Mouse (Mus musculus) left cerebral cortex, adult 2 months (tissue): ENCODE measurements around the gene Tox2. TPM values are rescaled to one million over a fixed set of nuclear protein-coding genes. Genes with fewer than 3 reads are reported as not detected.

Experiments used
- DNase-seq, 2 experiments: peaks; one replicate each; pipeline ENCODE4 v3.0.0; 2021 to 2022; ENCODE audit warnings: low spot score in 2 of 2, mixed read lengths in 1 of 2; ENCODE audit errors: extremely low spot score in 1 of 2
- H3K27ac ChIP-seq: fragments of 200-600 bp; 2 replicates; pipeline ENCODE4 v1.8.1; 2022
- H3K4me3 ChIP-seq: fragments of 200-600 bp; 2 replicates; pipeline ENCODE4 v1.8.1; 2022
- CTCF ChIP-seq: fragments of 200-600 bp; IDR thresholded peaks from 2 replicates; pipeline ENCODE4 v1.8.1; 2022; ENCODE audit warnings: antibody characterized with exemption, mild to moderate bottlenecking, moderate library complexity
- intact Hi-C: fragments of 180-260 bp; cut with DNase I; formaldehyde crosslinking; loops from one replicate; pipeline ENCODE4 v1.15.1; 2025
- total RNA-seq, 2 experiments: library from RNA; stranded (reverse); gene quantifications; 2 replicates each; pipeline ENCODE4 v1.2.3; 2021

Tox2 gene
- total RNA-seq, 2 experiments from 2014 or later: 27.8 to 28.4 TPM

DNA sequence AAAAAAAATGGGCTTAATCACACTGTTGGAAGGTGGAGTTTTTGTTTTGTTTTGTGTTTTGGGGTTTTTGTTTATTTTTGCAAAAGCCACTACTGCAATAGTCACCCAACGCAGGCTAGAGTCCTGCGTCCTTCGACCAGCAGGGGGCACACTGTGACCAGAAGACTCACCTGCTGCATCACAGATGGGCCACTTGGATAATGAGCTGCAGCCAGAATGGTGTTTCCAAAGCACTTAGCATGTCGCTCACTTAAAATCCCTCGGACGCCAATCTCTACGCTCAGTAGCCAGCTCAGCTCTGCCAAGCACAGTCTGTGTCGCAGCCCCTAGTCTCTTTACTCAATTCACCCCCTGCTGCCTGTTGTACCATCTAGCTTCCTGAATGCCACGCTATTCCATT lies 137.3 kb downstream of the Tox2 start:
- H3K27ac ChIP-seq: no peak overlapping the region
- peak; percentile 42 to 63 for DNase-seq
- peak; percentile 75 for TF ChIP-seq CTCF
- H3K4me3 ChIP-seq: no peak overlapping the region
- intact Hi-C loops: loop anchor here (1.0 kb wide), 1 partner anchor 61 kb away; no protein-coding TSS in a partner anchor

DNA sequence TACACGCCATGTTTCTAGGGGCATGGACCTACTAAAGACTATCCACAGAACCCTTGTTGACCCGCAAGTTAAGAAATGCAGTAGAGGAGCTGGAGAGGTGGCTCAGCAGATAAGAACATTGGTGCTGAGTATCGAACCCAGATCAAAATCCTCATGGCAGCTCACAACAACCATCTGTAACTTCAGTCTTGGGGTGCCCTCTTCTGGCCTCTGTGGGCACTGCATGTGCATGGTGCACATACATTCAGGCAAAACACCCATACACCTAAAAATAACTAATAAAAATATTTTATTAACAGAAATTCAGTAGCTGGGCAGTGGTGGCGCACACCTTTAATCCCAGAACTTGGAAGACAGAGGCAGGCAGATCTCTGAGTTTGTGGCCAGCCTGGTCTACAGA lies 140.7 kb downstream of the Tox2 start:
- DNase-seq: no peak
- no peak overlapping the region for H3K4me3 ChIP-seq
- TF ChIP-seq CTCF: peak; percentile 58
- intact Hi-C loops: no loop called here
- no peak overlapping the region for H3K27ac ChIP-seq

DNA sequence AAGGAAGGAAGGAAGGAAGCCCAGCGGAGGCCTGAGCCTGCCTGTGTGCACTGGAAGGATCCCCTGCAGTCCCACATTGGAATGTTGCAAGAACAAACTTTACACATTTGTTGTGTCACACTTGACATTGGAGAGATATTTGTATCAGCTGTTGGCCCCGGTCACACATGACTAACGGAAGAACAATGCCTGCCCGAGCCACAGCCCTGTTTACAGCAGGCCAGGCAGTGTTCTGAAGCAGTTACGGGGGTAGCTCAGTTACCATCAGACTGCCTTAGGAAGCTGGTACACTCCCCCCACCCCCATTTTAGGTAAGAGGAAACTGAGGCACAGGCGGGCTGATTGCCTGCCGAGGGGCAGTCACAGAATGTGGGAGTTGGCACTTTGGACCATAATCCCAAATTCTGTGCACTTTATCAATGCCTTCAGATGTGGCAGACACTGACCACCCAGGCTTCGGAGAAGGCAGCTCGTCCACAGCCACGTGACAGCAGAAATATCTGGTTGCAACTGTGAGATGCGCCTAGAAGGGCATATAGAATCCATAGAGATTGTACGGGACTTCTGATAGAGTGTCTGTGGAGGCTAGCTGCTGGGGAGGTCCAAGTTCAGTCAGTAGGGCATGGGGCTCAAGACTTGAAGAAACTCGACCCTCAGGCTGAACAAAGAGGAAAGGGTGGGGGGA lies 142.2 kb downstream of the Tox2 start:
- no peak for TF ChIP-seq CTCF
- DNase-seq: no peak
- Histone ChIP-seq H3K27ac (no peak overlapping the region), H3K4me3 (no peak overlapping the region)
- intact Hi-C loops: no loop called here

DNA sequence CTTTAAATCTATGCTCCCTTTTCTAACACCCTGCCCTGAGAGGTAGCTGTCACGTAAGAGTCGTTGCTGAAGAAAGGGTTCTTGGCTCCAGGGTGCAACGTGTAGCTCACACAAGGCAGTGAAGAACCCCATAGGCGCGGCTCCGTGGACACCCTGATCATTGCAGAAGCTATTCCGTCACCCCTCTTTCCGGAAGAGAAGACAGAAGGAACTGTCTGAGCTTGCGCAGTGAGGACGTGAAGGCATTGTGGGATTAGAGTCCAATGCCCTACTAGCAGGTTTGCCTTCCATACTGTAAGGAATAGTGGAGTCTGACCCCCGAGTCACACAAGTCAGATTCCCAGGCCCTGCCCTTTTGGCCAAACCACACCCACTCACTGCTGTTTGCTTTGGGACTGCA lies 143.6 kb downstream of the Tox2 start:
- DNase-seq: no peak
- TF ChIP-seq CTCF: no peak
- H3K27ac ChIP-seq: no peak overlapping the region
- H3K4me3 ChIP-seq: no peak overlapping the region
- intact Hi-C loops: no loop called here

DNA sequence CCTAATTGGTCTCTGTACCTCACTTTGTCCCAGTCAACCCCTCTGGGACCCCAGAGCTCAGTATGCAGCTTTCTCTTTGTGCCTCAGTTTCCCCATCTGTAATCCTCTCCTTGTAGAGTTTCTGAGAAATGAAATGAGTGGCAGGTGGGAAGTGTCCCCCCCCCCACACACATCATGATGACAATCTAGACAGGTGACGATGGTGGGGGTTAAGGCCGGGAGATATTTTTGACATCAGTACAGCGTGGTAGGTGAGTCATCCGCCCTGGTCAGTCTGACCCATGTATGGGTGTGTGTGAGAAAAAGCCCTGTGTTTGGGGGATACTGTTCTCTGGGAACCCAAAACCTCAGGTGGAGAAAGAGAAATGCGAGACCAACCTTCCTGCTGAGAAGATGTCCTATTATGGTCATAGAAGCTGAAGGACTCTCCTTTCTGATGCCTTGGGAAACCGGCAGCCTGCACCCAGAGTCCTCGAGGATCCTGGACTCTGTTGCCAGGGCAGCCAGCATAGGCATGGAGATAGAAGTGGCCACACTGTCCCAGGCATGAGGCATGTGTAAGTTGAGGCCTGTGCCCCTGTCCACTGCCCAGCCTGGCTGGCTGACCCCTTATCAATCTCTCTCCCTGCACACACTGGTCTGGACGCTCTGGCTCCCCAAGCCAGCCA lies 144.7 kb downstream of the Tox2 start:
- H3K27ac ChIP-seq: no peak overlapping the region
- DNase-seq: no peak
- no peak overlapping the region for H3K4me3 ChIP-seq
- intact Hi-C loops: no loop called here
- TF ChIP-seq CTCF: no peak

DNA sequence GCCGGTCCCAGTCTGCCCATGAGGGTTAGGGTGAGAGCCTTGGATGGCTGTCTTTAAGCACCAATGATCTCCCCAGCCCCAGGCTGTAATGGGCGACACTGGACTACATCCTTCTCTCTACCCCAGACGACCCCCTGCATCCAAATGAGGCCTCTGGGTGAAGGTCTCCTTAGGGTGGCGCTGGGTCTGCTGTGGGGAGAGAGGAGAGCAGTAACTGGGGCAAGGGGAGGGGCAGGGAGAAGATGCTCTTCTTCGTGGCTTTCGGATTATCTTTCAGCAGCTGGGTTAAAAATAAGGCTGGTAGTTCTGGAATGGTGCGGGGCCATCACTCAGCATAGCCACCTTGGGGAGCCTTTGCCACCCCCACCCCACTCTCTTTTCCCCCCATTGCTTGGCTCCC lies 145.8 kb downstream of the Tox2 start:
- no peak for DNase-seq
- intact Hi-C loops: no loop called here
- no peak overlapping the region for H3K4me3 ChIP-seq

DNA sequence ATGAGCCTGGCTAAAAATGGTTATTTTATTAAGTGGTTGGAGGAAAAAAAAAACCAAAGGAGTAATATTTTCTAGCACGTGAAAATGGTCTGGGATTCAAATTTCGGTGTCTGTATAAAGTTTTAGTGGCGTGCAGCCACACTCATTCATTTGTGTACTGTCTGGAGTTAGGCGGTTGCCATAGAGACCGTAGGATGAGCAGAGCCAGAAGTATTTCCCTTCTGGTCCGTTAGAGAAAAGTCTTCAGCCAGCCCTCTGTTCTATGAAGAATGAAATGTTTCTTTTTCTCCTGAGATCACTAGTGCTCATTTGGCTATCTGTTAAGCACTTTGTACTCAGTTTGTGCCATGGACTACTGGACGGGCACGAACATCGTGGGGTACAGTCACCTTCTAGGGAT lies 146.5 kb downstream of the Tox2 start:
- H3K27ac ChIP-seq: no peak overlapping the region
- DNase-seq: peak in 1 of 2 experiments; percentile 21
- no peak overlapping the region for H3K4me3 ChIP-seq
- intact Hi-C loops: no loop called here
- TF ChIP-seq CTCF: no peak

More for the DNA sequence above, 145.8 kb downstream of the Tox2 start:
- no peak for TF ChIP-seq CTCF
- H3K27ac ChIP-seq: no peak overlapping the region

DNA sequence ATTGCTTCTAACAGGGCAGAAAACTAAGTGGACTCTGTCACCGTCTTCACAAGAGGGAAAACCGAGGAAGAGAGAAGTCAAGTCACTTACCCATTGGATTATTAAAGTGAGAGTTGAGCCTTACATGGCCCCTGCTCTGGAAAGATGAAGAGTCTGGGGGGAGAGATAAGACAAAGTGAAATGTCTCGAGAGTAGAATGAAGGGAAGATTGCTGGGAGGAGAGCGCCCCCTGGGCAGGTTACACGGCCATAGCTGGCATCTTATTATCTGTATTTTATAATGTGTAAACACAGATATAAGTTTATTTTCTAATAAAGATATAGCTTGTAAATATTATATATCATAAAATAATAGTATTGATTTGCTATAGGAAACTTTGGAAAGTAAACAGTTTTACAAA lies 147.5 kb downstream of the Tox2 start:
- intact Hi-C loops: no loop called here
- DNase-seq: no peak
- Histone ChIP-seq H3K27ac (no peak overlapping the region), H3K4me3 (no peak overlapping the region)
- TF ChIP-seq CTCF: peak; percentile 47

DNA sequence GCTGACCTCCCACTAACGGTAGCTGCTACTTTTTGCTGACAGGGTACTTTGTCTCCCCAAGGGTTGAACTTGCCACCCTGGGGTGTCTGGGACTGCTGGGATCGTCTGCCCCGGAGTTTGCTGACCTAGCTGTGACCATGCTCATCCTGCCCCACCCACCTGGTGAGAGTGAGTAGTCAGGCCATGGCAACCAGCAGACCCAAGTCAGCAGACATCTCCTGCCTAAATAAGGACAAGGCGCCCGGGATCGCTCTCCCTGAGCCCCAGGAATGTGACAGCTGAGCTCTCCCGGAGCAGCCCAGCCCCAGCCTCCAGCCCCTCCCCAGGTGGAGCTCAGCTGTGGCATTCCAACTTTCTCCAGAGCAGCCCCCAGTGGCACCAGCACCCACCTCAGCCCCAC lies 150.8 kb downstream of the Tox2 start:
- intact Hi-C loops: no loop called here
- Histone ChIP-seq H3K27ac (no peak overlapping the region), H3K4me3 (no peak overlapping the region)
- TF ChIP-seq CTCF: no peak
- DNase-seq: no peak

DNA sequence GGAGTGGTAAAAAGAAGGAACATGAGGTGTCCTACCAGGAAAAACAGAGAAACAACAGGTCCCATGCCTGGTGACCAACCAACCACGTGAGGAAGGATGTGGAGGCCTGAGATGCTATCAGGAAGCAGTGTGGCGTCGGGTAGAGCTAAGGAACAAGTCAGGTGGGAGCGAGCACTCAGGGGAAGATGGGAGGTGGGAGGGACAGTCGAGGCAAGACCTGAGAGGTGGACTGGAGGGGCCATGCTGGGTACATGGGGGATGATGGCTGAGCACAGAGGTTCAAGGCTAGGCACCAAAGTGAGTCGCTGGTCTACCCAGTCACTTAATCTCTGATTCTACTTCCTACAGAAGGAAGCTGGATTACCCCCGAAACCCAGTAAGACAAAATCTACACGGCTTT lies 152.7 kb downstream of the Tox2 start:
- H3K27ac ChIP-seq: no peak overlapping the region
- TF ChIP-seq CTCF: no peak
- DNase-seq: no peak
- intact Hi-C loops: no loop called here
- H3K4me3 ChIP-seq: no peak overlapping the region

DNA sequence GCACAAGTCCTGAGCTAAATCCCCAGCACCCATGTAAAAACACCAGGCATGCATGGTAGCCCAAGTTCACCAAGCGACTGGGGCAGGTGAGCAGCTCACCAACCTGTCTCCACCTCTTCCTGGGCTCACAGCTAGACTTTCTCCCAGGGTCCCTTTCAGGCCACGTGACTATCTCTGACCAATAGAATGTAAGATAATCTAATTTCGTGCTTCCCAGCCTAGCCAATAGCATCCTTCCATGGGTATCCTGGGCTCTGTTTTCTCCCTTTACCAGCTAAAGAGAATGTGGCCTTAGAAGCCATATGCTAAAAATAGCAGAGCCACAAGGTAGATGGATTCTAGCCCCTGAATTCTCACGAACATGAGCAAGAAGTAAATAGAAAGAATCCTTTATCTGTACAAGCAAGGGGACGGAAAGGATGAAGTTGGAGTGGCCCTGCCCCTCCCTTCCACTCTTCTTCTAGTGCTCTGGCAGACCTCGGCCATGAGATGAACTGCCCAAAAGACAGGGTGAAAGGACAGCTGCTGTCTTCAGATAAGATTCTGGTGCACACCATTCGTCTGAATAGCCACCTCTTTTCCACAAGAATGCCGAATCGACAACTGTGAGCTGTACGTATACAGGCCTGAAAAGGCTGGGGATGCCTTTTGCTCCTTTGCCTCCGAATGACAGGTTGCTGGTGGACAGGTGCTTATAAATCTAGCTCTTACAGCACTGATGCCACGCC lies 153.4 kb downstream of the Tox2 start:
- DNase-seq: no peak
- intact Hi-C loops: no loop called here
- TF ChIP-seq CTCF: no peak

DNA sequence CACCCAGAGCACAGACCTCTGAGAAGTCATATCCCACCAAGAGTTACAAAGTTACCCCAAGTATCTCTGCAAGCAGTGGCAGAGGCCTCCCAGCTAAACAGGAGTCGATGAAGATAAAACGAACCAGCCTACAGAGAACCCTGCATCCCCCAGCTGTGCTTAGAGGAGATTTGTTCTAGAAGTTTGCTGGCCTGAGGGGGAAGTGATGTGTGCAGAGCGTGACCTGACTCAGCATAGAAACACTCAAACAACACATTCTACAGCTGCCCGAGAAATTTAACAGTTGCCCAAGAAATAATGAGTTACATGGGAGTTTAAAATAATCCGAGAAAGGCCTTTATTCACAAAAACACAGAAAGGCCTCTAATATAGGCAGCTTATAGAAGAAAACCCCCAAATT lies 155.7 kb downstream of the Tox2 start:
- Histone ChIP-seq H3K4me3 (no peak overlapping the region), H3K27ac (no peak overlapping the region)
- intact Hi-C loops: no loop called here
- TF ChIP-seq CTCF: no peak
- no peak for DNase-seq

More for the DNA sequence above, 153.4 kb downstream of the Tox2 start:
- Histone ChIP-seq H3K4me3 (no peak overlapping the region), H3K27ac (no peak overlapping the region)
